Mouse (Mus musculus): ENCODE results near the gene Cntn1. TPM values are rescaled to one million over a fixed set of nuclear protein-coding genes. Genes with fewer than 3 reads are reported as not detected.

Gene Cntn1
- polyA plus RNA-seq, 1 experiment, result 1.4 TPM

GRCm38 (mm10) chr15:92134254-92134653 is 83.3 kb downstream of the Cntn1 start:
- Histone ChIP-seq H3K4me3 (ENCODE audit: control insufficient read depth, low read depth, low read length) (no peak overlapping the region), H3K27ac (ENCODE audit: control insufficient read depth, insufficient read depth, low read depth, low read length) (no peak overlapping the region), H3K4me1 (ENCODE audit: control insufficient read depth, insufficient read depth, low read length) (peaks cover 5% of the 10 kb centered on the region; the same call in 1 of the 2 replicates), H3K36me3 (ENCODE audit: control insufficient read depth, insufficient read depth, low read length) (no peaks in the 10 kb centered on the region), H3K27me3 (ENCODE audit: control insufficient read depth, insufficient read depth, low read length) (no peaks in the 10 kb centered on the region)
- TF ChIP-seq POLR2A (IDR thresholded peaks at IDR 0.05; ENCODE audit: control insufficient read depth, low read depth, low read length), result no peak
- TF ChIP-seq CTCF (IDR thresholded peaks at IDR 0.05; ENCODE audit: control insufficient read depth, insufficient read depth, insufficient replicate concordance, low read depth, low read length), result no peak

GRCm38 (mm10) chr15:92137026-92137425 is 86.1 kb downstream of the Cntn1 start:
- H3K4me3 ChIP-seq (ENCODE audit: control insufficient read depth, low read depth, low read length), result no peak overlapping the region
- peaks cover 5% of the 10 kb centered on the region; the same call in 1 of the 2 replicates for H3K4me1 ChIP-seq (ENCODE audit: control insufficient read depth, insufficient read depth, low read length)
- no peak overlapping the region for H3K27ac ChIP-seq (ENCODE audit: control insufficient read depth, insufficient read depth, low read depth, low read length)
- no peaks in the 10 kb centered on the region for H3K36me3 ChIP-seq (ENCODE audit: control insufficient read depth, insufficient read depth, low read length)
- TF ChIP-seq POLR2A (IDR thresholded peaks at IDR 0.05; ENCODE audit: control insufficient read depth, low read depth, low read length), result no peak
- TF ChIP-seq CTCF (IDR thresholded peaks at IDR 0.05; ENCODE audit: control insufficient read depth, insufficient read depth, insufficient replicate concordance, low read depth, low read length), result no peak
- H3K27me3 ChIP-seq (ENCODE audit: control insufficient read depth, insufficient read depth, low read length), result no peaks in the 10 kb centered on the region

DNA sequence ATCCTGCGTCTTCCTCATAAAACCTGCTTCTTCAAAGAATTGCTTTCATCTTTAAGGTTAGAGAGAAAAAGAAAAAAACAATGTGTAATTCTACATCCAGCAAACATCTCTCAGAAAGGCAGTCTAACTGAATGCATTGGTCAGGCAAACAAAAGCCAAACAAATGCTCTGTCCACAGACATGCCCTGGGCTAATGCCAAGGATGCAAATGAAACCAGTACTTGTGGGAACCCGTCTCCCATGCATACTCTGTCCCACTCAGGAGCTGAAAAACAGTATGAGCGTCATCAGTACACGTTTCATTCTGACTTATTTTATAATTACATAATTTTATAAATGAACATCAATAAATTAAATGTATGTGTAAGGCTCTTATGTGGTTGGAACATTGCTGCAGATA is 91.0 kb downstream of the Cntn1 start:
- no peak for TF ChIP-seq CTCF (IDR thresholded peaks at IDR 0.05; ENCODE audit: control insufficient read depth, insufficient read depth, insufficient replicate concordance, low read depth, low read length)
- TF ChIP-seq POLR2A (IDR thresholded peaks at IDR 0.05; ENCODE audit: control insufficient read depth, low read depth, low read length), result no peak
- Histone ChIP-seq H3K27me3 (ENCODE audit: control insufficient read depth, insufficient read depth, low read length) (no peaks in the 10 kb centered on the region), H3K36me3 (ENCODE audit: control insufficient read depth, insufficient read depth, low read length) (no peaks in the 10 kb centered on the region), H3K4me1 (ENCODE audit: control insufficient read depth, insufficient read depth, low read length) (no peaks in the 10 kb centered on the region), H3K27ac (ENCODE audit: control insufficient read depth, insufficient read depth, low read depth, low read length) (no peak overlapping the region), H3K4me3 (ENCODE audit: control insufficient read depth, low read depth, low read length) (no peak overlapping the region)

DNA sequence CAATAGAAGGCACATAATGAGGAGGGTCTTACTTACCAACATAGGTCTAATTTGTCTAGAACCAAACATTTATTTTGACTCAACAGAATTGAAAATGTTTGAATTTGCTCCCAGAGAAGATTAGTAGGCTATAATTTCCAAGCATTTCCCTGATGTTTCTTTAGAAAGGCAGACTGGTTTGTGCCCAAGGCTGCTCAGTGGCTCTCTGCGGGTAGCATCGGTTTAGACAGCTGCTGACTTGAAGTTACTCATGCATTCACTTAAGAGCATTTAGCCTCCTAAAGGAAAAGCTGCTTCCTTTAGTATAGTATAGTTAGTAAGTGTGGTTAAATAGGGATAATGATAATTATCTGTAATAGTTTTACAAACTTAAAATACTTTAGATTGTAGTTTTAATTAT is 104.0 kb downstream of the Cntn1 start:
- TF ChIP-seq POLR2A (IDR thresholded peaks at IDR 0.05; ENCODE audit: control insufficient read depth, low read depth, low read length), result no peak
- TF ChIP-seq CTCF (IDR thresholded peaks at IDR 0.05; ENCODE audit: control insufficient read depth, insufficient read depth, insufficient replicate concordance, low read depth, low read length), result no peak
- no peak overlapping the region for H3K27ac ChIP-seq (ENCODE audit: control insufficient read depth, insufficient read depth, low read depth, low read length)
- H3K27me3 ChIP-seq (ENCODE audit: control insufficient read depth, insufficient read depth, low read length), result no peaks in the 10 kb centered on the region
- H3K4me3 ChIP-seq (ENCODE audit: control insufficient read depth, low read depth, low read length), result no peak overlapping the region
- H3K36me3 ChIP-seq (ENCODE audit: control insufficient read depth, insufficient read depth, low read length), result no peaks in the 10 kb centered on the region
- no peaks in the 10 kb centered on the region for H3K4me1 ChIP-seq (ENCODE audit: control insufficient read depth, insufficient read depth, low read length)

DNA sequence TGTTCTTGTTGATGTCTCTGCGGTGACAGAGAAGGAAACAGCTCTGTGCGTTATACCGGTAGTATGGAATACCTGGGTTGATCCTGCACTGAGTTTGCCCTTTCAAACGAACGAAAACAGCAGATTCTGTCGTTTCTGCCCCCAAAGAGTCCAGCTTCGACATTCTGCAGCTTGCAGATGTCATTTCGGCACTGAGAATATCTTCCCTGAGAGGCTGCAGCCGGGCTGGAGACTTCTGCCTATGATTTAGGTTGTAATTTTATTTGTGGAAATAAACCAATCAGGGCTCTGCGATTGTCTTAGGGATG is 109.8 kb downstream of the Cntn1 start:
- Histone ChIP-seq H3K4me1 (ENCODE audit: control insufficient read depth, insufficient read depth, low read length) (peaks cover 3% of the 10 kb centered on the region; the same call in 1 of the 2 replicates), H3K27me3 (ENCODE audit: control insufficient read depth, insufficient read depth, low read length) (no peaks in the 10 kb centered on the region; the same call in 1 of the 2 replicates), H3K27ac (ENCODE audit: control insufficient read depth, insufficient read depth, low read depth, low read length) (no peak overlapping the region), H3K36me3 (ENCODE audit: control insufficient read depth, insufficient read depth, low read length) (no peaks in the 10 kb centered on the region), H3K4me3 (ENCODE audit: control insufficient read depth, low read depth, low read length) (no peak overlapping the region)
- TF ChIP-seq POLR2A (IDR thresholded peaks at IDR 0.05; ENCODE audit: control insufficient read depth, low read depth, low read length), result no peak
- TF ChIP-seq CTCF (IDR thresholded peaks at IDR 0.05; ENCODE audit: control insufficient read depth, insufficient read depth, insufficient replicate concordance, low read depth, low read length), result no peak

DNA sequence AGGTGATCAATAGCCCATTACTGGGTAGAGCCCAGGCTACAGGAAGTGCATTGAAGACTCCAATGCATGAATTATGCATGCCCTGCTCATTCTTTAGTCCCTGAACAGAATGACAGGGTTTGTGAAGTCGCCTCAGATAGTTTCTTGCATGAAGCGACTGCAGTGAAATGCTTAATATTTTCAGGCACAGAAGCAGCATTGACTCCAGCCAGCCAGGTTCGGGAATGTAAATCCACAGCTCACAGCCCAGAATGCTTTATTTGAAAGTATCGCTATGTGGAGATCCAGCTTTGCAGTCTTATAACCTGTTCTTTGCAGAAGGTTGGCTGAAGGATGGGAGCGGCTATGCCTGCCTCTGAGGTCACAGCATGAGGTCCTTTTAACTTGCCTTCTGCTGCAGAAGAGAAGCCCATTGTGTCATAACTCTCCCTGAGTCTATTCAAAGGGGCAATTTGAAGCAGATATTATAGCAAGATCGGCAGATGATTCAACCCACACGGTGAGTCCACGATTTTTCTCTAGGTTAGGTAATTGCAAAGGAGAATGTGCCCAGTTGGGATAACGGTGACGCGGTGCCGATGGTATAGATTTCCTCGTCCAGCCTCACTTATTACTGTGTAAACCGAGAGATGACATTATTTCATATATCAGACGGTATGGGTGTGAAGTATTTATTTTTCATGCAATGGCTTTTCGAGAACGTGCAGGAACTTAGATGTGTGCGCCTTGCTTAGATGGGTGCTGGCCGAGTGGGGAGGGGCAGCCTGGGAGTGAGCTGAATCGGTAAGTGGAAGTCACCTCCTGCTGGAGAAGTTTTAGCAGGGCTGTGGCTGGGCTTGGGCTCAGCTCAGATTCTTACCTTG is 110.4 kb downstream of the Cntn1 start:
- Histone ChIP-seq H3K36me3 (ENCODE audit: control insufficient read depth, insufficient read depth, low read length) (no peaks in the 10 kb centered on the region), H3K4me3 (ENCODE audit: control insufficient read depth, low read depth, low read length) (no peak overlapping the region), H3K27me3 (ENCODE audit: control insufficient read depth, insufficient read depth, low read length) (no peaks in the 10 kb centered on the region; the same call in 1 of the 2 replicates), H3K4me1 (ENCODE audit: control insufficient read depth, insufficient read depth, low read length) (peaks cover 3% of the 10 kb centered on the region; the same call in 1 of the 2 replicates), H3K27ac (ENCODE audit: control insufficient read depth, insufficient read depth, low read depth, low read length) (no peak overlapping the region)
- no peak for TF ChIP-seq CTCF (IDR thresholded peaks at IDR 0.05; ENCODE audit: control insufficient read depth, insufficient read depth, insufficient replicate concordance, low read depth, low read length)
- no peak for TF ChIP-seq POLR2A (IDR thresholded peaks at IDR 0.05; ENCODE audit: control insufficient read depth, low read depth, low read length)

- H3K27ac ChIP-seq (ENCODE audit: control insufficient read depth, insufficient read depth, low read depth, low read length), result no peak overlapping the region
- no peak overlapping the region for H3K4me3 ChIP-seq (ENCODE audit: control insufficient read depth, low read depth, low read length)
These were observed 111.9 kb downstream of the Cntn1 start for GRCm38 (mm10) chr15:92162835-92163234.

More at GRCm38 (mm10) chr15:92162835-92163234, 111.9 kb downstream of the Cntn1 start:
- Histone ChIP-seq H3K36me3 (ENCODE audit: control insufficient read depth, insufficient read depth, low read length) (no peaks in the 10 kb centered on the region), H3K4me1 (ENCODE audit: control insufficient read depth, insufficient read depth, low read length) (peaks cover 3% of the 10 kb centered on the region; the same call in 1 of the 2 replicates), H3K27me3 (ENCODE audit: control insufficient read depth, insufficient read depth, low read length) (no peaks in the 10 kb centered on the region; the same call in 1 of the 2 replicates)
- TF ChIP-seq POLR2A (IDR thresholded peaks at IDR 0.05; ENCODE audit: control insufficient read depth, low read depth, low read length), result no peak
- TF ChIP-seq CTCF (IDR thresholded peaks at IDR 0.05; ENCODE audit: control insufficient read depth, insufficient read depth, insufficient replicate concordance, low read depth, low read length), result no peak
